Mouse (Mus musculus) stomach, postnatal 0 days (tissue): ENCODE measurements at regions not wholly inside any gene's neighbourhood (a gene's known extent, or its start where the extent isn't known, plus 50 kb on each side); places are given as distances from the start of the nearest gene placed in this dataset.

ENCODE experiments used
- CTCF ChIP-seq: IDR thresholded peaks from 2 replicates; pipeline ENCODE4 v1.5.1; 2016; ENCODE audit warnings: antibody characterized with exemption, low read depth, mild to moderate bottlenecking, moderate library complexity
- EP300 ChIP-seq: optimal IDR thresholded peaks from 2 replicates; pipeline ENCODE3; 2016; ENCODE audit warnings: antibody characterized with exemption

- TF ChIP-seq CTCF (no peak), EP300 (no peak)
Observed at GRCm38 (mm10) chr6:31627912-31628311, 64.1 kb upstream of the Podxl start.
